Comparison of ENCODE assay signal across 7 mouse cellular contexts in the genomic region with DNA sequence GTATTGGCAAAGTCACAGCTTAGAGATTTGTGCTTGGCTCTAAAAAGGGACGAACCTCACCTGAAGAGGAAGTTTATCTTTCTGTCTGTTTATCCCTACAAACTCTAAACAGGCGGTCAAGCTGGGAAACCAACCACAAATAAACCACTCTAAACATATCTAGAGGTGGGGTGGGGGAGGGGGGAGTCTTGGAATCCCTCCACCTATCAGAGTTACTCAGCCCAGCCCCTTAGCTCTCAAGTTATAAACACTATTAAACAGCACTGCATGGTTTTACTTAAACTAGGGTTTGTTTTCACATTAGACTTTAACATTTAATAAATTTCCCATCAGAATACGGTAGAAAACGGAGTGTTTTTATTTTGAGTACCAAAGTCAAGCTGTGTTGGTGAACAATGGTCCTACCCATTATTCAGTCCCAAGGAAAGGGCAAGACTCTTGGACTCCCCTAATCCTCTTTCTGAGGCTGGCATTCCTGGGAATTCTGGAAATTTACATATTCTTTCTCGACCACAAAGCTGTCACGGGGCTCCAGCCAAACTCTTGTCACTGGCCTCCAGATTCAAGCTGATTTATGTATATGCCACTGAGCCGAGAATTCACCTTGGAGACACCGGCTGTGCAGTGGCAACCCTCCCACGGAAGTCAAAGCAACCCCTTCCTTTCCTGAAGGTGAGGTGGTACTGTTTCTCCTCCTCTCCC.
DNase-seq lines count a peak whose midpoint lies in the region; ATAC-seq and TF ChIP-seq lines count a peak whose summit lies in the region.

No protein-coding gene starts in this region.

- no peak overlapping the region for H3K4me3 ChIP-seq in hindbrain, postnatal 0 days (ENCODE audit: low read length)
- no peak overlapping the region for H3K4me3 ChIP-seq in midbrain, embryonic 12.5 days

- peak overlapping the region; percentile 37; the same call in 1 of the 2 replicates for H3K27ac ChIP-seq in hindbrain, postnatal 0 days
- H3K27ac ChIP-seq in midbrain, embryonic 12.5 days (replicated peaks), result peak overlapping the region; percentile 85

- ATAC-seq in hindbrain, postnatal 0 days, result peak; percentile 41; the same call in 1 of the 2 replicates
- ATAC-seq in midbrain, embryonic 12.5 days (ENCODE audit: low FRiP score, low read depth), result peak; percentile 21; the same call in 1 of the 2 replicates
- ATAC-seq in megakaryocyte progenitor cell, adult 5-6 weeks (replicated peaks; ENCODE audit: poor library complexity), result no peak

- H3K4me1 ChIP-seq in hindbrain, postnatal 0 days (ENCODE audit: insufficient read depth, low read length), result peaks cover 6% of the 10 kb centered on the region; the same call in 1 of the 2 replicates
- peaks cover 67% of the 10 kb centered on the region for H3K4me1 ChIP-seq in midbrain, embryonic 12.5 days

- H3K9ac ChIP-seq in hindbrain, postnatal 0 days (replicated peaks; ENCODE audit: low read length), result no peak overlapping the region
- H3K9ac ChIP-seq in midbrain, embryonic 12.5 days (replicated peaks), result no peak overlapping the region

- H3K9me3 ChIP-seq in hindbrain, postnatal 0 days (ENCODE audit: low read length), result no peaks in the 10 kb centered on the region
- H3K9me3 ChIP-seq in midbrain, embryonic 12.5 days, result no peaks in the 10 kb centered on the region

- no peak for TF ChIP-seq CTCF in hindbrain, postnatal 0 days (IDR thresholded peaks at IDR 0.05; ENCODE audit: low read depth)

- H3K36me3 ChIP-seq in hindbrain, postnatal 0 days (ENCODE audit: insufficient read depth, low read length), result no peaks in the 10 kb centered on the region
- no peaks in the 10 kb centered on the region for H3K36me3 ChIP-seq in midbrain, embryonic 12.5 days

- no peaks in the 10 kb centered on the region for H3K27me3 ChIP-seq in hindbrain, postnatal 0 days (ENCODE audit: insufficient read depth, low read length)
- no peaks in the 10 kb centered on the region for H3K27me3 ChIP-seq in midbrain, embryonic 12.5 days

- DNase-seq in adrenal gland, adult 8-10 months, result peak; percentile 7
- peak; percentile 23 for DNase-seq in embryo, embryonic 9.5 days (ENCODE audit: extremely low spot score)
- peak; percentile 75 for DNase-seq in hindbrain, postnatal 0 days (ENCODE audit: low spot score)
- DNase-seq in right cerebral cortex, adult 18-20 months, result no peak
- DNase-seq in thymus, postnatal 14 days, result no peak

- 21% methylated on average over 9 of the region's 9 CpGs for WGBS in hindbrain, postnatal 0 days
- whole genome bisulfite sequencing in midbrain, embryonic 12.5 days, result 13% methylated on average over 9 of the region's 9 CpGs

- 0 out of 2 replicates have a peak overlapping the region, but pooled peaks have one; percentile 3 for H3K4me2 ChIP-seq in hindbrain, postnatal 0 days (ENCODE audit: low read depth, low read length)
- H3K4me2 ChIP-seq in midbrain, embryonic 12.5 days (replicated peaks), result peak overlapping the region; percentile 32

Comparison
In these comparisons a context has a peak if more than half of its experiments do, and no peak if none do; other contexts are left out.
1. DNase-seq: peak in adrenal gland, adult 8-10 months (single experiment), embryo, embryonic 9.5 days (single experiment) and hindbrain, postnatal 0 days (single experiment); none in right cerebral cortex, adult 18-20 months (single experiment) and thymus, postnatal 14 days (single experiment).